Mouse (Mus musculus) lung, embryonic 14.5 days (tissue): ENCODE data around the gene Atat1. TPM values are rescaled to one million over a fixed set of nuclear protein-coding genes. Genes with fewer than 3 reads are reported as not detected.

Experiments
- ATAC-seq: fragments of 200-750 bp; cut with Nextera tagmentation; 2 replicates; pipeline ENCODE4 v1.8.0; 2017; ENCODE audit warnings: mild to moderate bottlenecking, moderate TSS enrichment, moderate library complexity; ENCODE audit not compliant: insufficient read depth
- DNase-seq: peaks from one replicate; pipeline ENCODE4 v3.0.0-alpha.2; 2015
- H3K27ac ChIP-seq: fragments of 300-500 bp; sonication (generic); 2 replicates; pipeline ENCODE4 v1.5.1; 2014; ENCODE audit warnings: low read depth, mild to moderate bottlenecking, moderate library complexity
- H3K27me3 ChIP-seq: fragments of 300-500 bp; sonication (generic); 2 replicates; pipeline ENCODE4 v1.6.1; 2014; ENCODE audit warnings: low read length, control low read depth; ENCODE audit not compliant: insufficient read depth
- H3K36me3 ChIP-seq: fragments of 300-500 bp; sonication (generic); 2 replicates; pipeline ENCODE4 v1.6.1; 2014; ENCODE audit warnings: control low read depth; ENCODE audit not compliant: insufficient read depth
- H3K4me1 ChIP-seq: fragments of 300-500 bp; sonication (generic); 2 replicates; pipeline ENCODE4 v1.6.1; 2014; ENCODE audit warnings: antibody characterized with exemption, control low read depth; ENCODE audit not compliant: insufficient read depth
- H3K4me2 ChIP-seq: fragments of 300-500 bp; sonication (generic); 2 replicates; pipeline ENCODE4 v1.6.1; 2014; ENCODE audit warnings: mild to moderate bottlenecking
- H3K4me3 ChIP-seq: fragments of 300-500 bp; sonication (generic); 2 replicates; pipeline ENCODE4 v1.5.1; 2014; ENCODE audit warnings: low read depth, low read length
- H3K9ac ChIP-seq: fragments of 300-500 bp; sonication (generic); 2 replicates; pipeline ENCODE4 v1.6.1; 2014
- H3K9me3 ChIP-seq: fragments of 300-500 bp; sonication (generic); 2 replicates; pipeline ENCODE4 v1.6.1; 2016; ENCODE audit warnings: low read depth, low read length, control low read depth
- CTCF ChIP-seq: IDR thresholded peaks from 2 replicates; pipeline ENCODE4 v1.5.1; 2016; ENCODE audit warnings: antibody characterized with exemption, low read depth
- WGBS: fragments of 180-500 bp; shearing (Covaris S2); extraction: QIAGEN DNeasy Blood & Tissue Kit; methylation state at CpG from one replicate; pipeline ENCODE4 v1.1.7; 2014; 5-methylcytosine and 5-hydroxymethylcytosine counted together
- microRNA counts: library from miRNA; unstranded; fragments of <30 nt; microRNA quantifications from one replicate; lab custom pipeline; 2016
- microRNA-seq: library from miRNA; unstranded; fragments of <30 nt; microRNA quantifications from one replicate; pipeline ENCODE4, GENCODE M21; 2016; ENCODE audit warnings: borderline number of aligned reads
- polyA plus RNA-seq: library from polyadenylated mRNA; unstranded; fragments of >200 nt; fragmentation: Nextera tagmentation; extraction: Ambion mirVana; gene quantifications from 2 replicates; pipeline ENCODE4 v1.2.1, GENCODE M21; 2014

Gene Atat1
- polyA plus RNA-seq, 1 experiment from 2014 or later: 77.9 TPM

- WGBS: 53% methylated on average over 2 of the region's 2 CpGs
- ATAC-seq (no peak), DNase-seq (no peak)
- no peaks in the 10 kb centered on the region for H3K27me3 ChIP-seq
- no peak for TF ChIP-seq CTCF
- H3K9me3 ChIP-seq: no peaks in the 10 kb centered on the region
- H3K36me3 ChIP-seq: peaks cover 40% of the 10 kb centered on the region
- no peak overlapping the region for H3K4me2 ChIP-seq
- H3K4me3 ChIP-seq: no peak overlapping the region
- 0 out of 2 replicates have a peak, but pooled peaks cover 4% of the 10 kb centered on the region for H3K4me1 ChIP-seq
- H3K9ac ChIP-seq: no peak overlapping the region
- H3K27ac ChIP-seq: no peak overlapping the region
These were observed 50.0 kb downstream of the Atat1 start for GRCm38 (mm10) chr17:35859835-35860234.

DNA sequence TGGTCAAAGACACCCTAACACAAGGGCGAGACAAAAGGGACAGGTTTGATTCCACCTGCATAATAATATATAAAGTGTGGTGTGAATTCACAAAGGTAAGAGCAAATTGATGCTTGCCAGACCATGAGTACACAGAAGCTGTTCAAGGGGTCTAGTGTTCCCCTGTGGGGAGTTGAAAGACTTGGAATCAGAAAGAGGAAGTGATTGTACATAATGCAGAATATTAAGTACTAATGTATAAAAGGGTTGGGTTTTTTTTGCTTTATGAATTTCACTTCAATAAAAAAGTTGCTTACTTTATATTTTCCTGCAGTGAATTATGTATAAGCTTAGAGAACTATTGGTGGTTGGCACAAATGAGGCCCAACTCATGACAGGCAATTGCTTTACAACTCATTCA lies 50.5 kb downstream of the Atat1 start:
- DNase-seq: no peak
- Histone ChIP-seq H3K4me2 (no peak overlapping the region), H3K9me3 (no peaks in the 10 kb centered on the region), H3K4me1 (0 out of 2 replicates have a peak, but pooled peaks cover 4% of the 10 kb centered on the region), H3K27ac (no peak overlapping the region), H3K9ac (no peak overlapping the region), H3K4me3 (no peak overlapping the region), H3K36me3 (peaks cover 44% of the 10 kb centered on the region), H3K27me3 (no peaks in the 10 kb centered on the region)
- 88% methylated on average over 1 of the region's 1 CpGs for WGBS
- ATAC-seq: no peak
- no peak for TF ChIP-seq CTCF

GRCm38 (mm10) chr17:35850974-35851373 lies 58.9 kb downstream of the Atat1 start:
- Histone ChIP-seq H3K9ac (no peak overlapping the region), H3K9me3 (no peaks in the 10 kb centered on the region), H3K4me1 (no peaks in the 10 kb centered on the region), H3K4me2 (no peak overlapping the region), H3K4me3 (no peak overlapping the region), H3K27ac (no peak overlapping the region), H3K27me3 (no peaks in the 10 kb centered on the region), H3K36me3 (peaks cover 91% of the 10 kb centered on the region)
- no peak for TF ChIP-seq CTCF
- DNase-seq (no peak), ATAC-seq (no peak)
- 84% methylated on average over 3 of the region's 3 CpGs for WGBS

- H3K27me3 ChIP-seq: no peaks in the 10 kb centered on the region
- WGBS: 58% methylated on average over 1 of the region's 1 CpGs
- H3K36me3 ChIP-seq: peaks cover 89% of the 10 kb centered on the region
- TF ChIP-seq CTCF: peak; percentile 23; the same call in 1 of the 2 replicates
- H3K9ac ChIP-seq: no peak overlapping the region
- H3K9me3 ChIP-seq: no peaks in the 10 kb centered on the region
- H3K4me3 ChIP-seq: no peak overlapping the region
- no peak overlapping the region for H3K27ac ChIP-seq
- no peak for DNase-seq
- H3K4me2 ChIP-seq: no peak overlapping the region
- ATAC-seq: peak; percentile 41; the same call in 1 of the 2 replicates
- H3K4me1 ChIP-seq: peaks cover under 1% of the 10 kb centered on the region; the same call in 1 of the 2 replicates
These were observed 61.8 kb downstream of the Atat1 start for GRCm38 (mm10) chr17:35848112-35848511.

MicroRNAs encoded within 50 kb of the gene (microRNA counts, 519-probe panel; counts per million panel counts)
- 30.5 counts per million for microRNA mmu-miR-1894-3p (lab: Ali Mortazavi, UCI)
- microRNA mmu-miR-1894-5p (lab: Ali Mortazavi, UCI): 30.5 counts per million

Small RNAs within 50 kb of the gene (microRNA-seq; reads per million reads assigned to microRNA genes)
- not detected for gene Gm28033
- gene Mir1894: not detected

Other genes with a start within 250 kb of the Atat1 start
- 22.4 and 24.1 TPM in 2 replicates for gene Vars2, start 242.5 kb downstream of the Atat1 start, polyA plus RNA-seq
- 47.4 and 49.3 TPM in 2 replicates for gene Gtf2h4, start 236.3 kb downstream of the Atat1 start, polyA plus RNA-seq
- gene Ddr1, start 205.5 kb downstream of the Atat1 start, polyA plus RNA-seq: 32.9 and 38.2 TPM in 2 replicates
- 5.0 and 7.1 TPM in 2 replicates for gene Ier3, start 88.4 kb downstream of the Atat1 start, polyA plus RNA-seq
- gene Flot1, start 86.8 kb downstream of the Atat1 start, polyA plus RNA-seq: 30.9 and 32.5 TPM in 2 replicates
- gene Tubb5, start 71.8 kb downstream of the Atat1 start, polyA plus RNA-seq: 1,155 and 1,206 TPM in 2 replicates
- gene Mdc1, start 68.6 kb downstream of the Atat1 start, polyA plus RNA-seq: 19.5 and 21.6 TPM in 2 replicates
- gene Nrm, start 48.8 kb downstream of the Atat1 start, polyA plus RNA-seq: 69.2 and 72.0 TPM in 2 replicates
- gene Ppp1r18, start 44.5 kb downstream of the Atat1 start, polyA plus RNA-seq: 24.0 and 24.7 TPM in 2 replicates
- gene Dhx16, start 30.3 kb downstream of the Atat1 start, polyA plus RNA-seq: 40.8 and 42.9 TPM in 2 replicates
- gene 2310061I04Rik, start 12.6 kb downstream of the Atat1 start, polyA plus RNA-seq: 21.0 and 25.4 TPM in 2 replicates
- gene Mrps18b, start 6.3 kb upstream of the Atat1 start, polyA plus RNA-seq: 84.5 and 89.1 TPM in 2 replicates
- gene Ppp1r10, start 6.4 kb upstream of the Atat1 start, polyA plus RNA-seq: 36.3 and 38.5 TPM in 2 replicates
- gene Abcf1, start 59.7 kb upstream of the Atat1 start, polyA plus RNA-seq: 84.1 and 86.6 TPM in 2 replicates
- gene Gnl1, start 69.8 kb upstream of the Atat1 start, polyA plus RNA-seq: 39.5 and 46.4 TPM in 2 replicates
- gene Prr3, start 70.2 kb upstream of the Atat1 start, polyA plus RNA-seq: 27.1 and 30.8 TPM in 2 replicates
- 2.4 and 3.3 TPM in 2 replicates for gene H2-T24, start 110.5 kb upstream of the Atat1 start, polyA plus RNA-seq
- 3.9 and 4.4 TPM in 2 replicates for gene H2-T23, start 122.8 kb upstream of the Atat1 start, polyA plus RNA-seq
- 16.0 and 16.8 TPM in 2 replicates for gene H2-T22, start 132.7 kb upstream of the Atat1 start, polyA plus RNA-seq
- not detected in 2 replicates for gene Gm6034, start 132.9 kb upstream of the Atat1 start, polyA plus RNA-seq
- gene Gm11127, start 148.3 kb upstream of the Atat1 start, polyA plus RNA-seq: not detected in 2 replicates
- not detected in 2 replicates for gene Gm19684, start 211.6 kb upstream of the Atat1 start, polyA plus RNA-seq
- not detected in 2 replicates for gene Gm7030, start 219.3 kb upstream of the Atat1 start, polyA plus RNA-seq